In genomic region chr17:43141740-43142139, GRCm38 (mm10) we compare ENCODE assay signal across 25 mouse cellular contexts.
DNase-seq lines count a peak whose midpoint lies in the region; ATAC-seq and TF ChIP-seq lines count a peak whose summit lies in the region.
"Had no signal": no experiment of that assay in that cellular context is flagged by ENCODE, and none has a peak within 500 bp of the region (broad histone marks: within the 10 kb centered on the region; RNA-seq: fewer than 3 reads in every experiment).

No protein-coding gene starts in this region.

- no peak overlapping the region for H3K4me3 ChIP-seq in heart, embryonic 12.5 days
- no peak overlapping the region for H3K4me3 ChIP-seq in heart, postnatal 0 days (ENCODE audit: low read depth, low read length)
- H3K4me3 ChIP-seq: embryonic facial prominence, embryonic 10.5 days; embryonic facial prominence, embryonic 12.5 days; forebrain, embryonic 13.5 days had no signal

- H3K36me3 ChIP-seq in heart, embryonic 12.5 days = no peaks in the 10 kb centered on the region
- no peaks in the 10 kb centered on the region for H3K36me3 ChIP-seq in heart, postnatal 0 days (replicated peaks; ENCODE audit: control insufficient read depth, insufficient read depth, low read length)
- H3K36me3 ChIP-seq: embryonic facial prominence, embryonic 10.5 days; embryonic facial prominence, embryonic 12.5 days; G1E had no signal

- H3K9ac ChIP-seq in heart, embryonic 12.5 days = no peak overlapping the region
- H3K9ac ChIP-seq in heart, postnatal 0 days (replicated peaks; ENCODE audit: low read depth, low read length) = no peak overlapping the region
- H3K9ac ChIP-seq: embryonic facial prominence, embryonic 12.5 days; forebrain, embryonic 13.5 days had no signal

- no peak for TF ChIP-seq CTCF in heart, postnatal 0 days (IDR thresholded peaks at IDR 0.05; ENCODE audit: low read depth)

- no peak for TF ChIP-seq EP300 in heart, postnatal 0 days (IDR thresholded peaks at IDR 0.05; ENCODE audit: low read depth)

- H3K27ac ChIP-seq in heart, embryonic 12.5 days (ENCODE audit: poor library complexity, severe bottlenecking) = no peak overlapping the region
- no peak overlapping the region for H3K27ac ChIP-seq in heart, postnatal 0 days (ENCODE audit: low read depth)
- H3K27ac ChIP-seq: embryonic facial prominence, embryonic 10.5 days; embryonic facial prominence, embryonic 12.5 days; forebrain, embryonic 13.5 days had no signal

- H3K4me2 ChIP-seq in heart, embryonic 12.5 days = no peak overlapping the region
- H3K4me2 ChIP-seq in heart, postnatal 0 days (ENCODE audit: low read depth, low read length) = no peak overlapping the region
- H3K4me2 ChIP-seq: embryonic facial prominence, embryonic 12.5 days; forebrain, embryonic 13.5 days had no signal

- intact Hi-C loops in gastrocnemius, postnatal 36 days (cut with DNase I) = loop anchor here (5.0 kb wide), 1 partner anchor 86 kb away; no protein-coding TSS in a partner anchor
- intact Hi-C loops in heart, postnatal 25 days (cut with DNase I) = no loop called here

- no peaks in the 10 kb centered on the region for H3K9me3 ChIP-seq in heart, embryonic 12.5 days (replicated peaks)
- H3K9me3 ChIP-seq in heart, postnatal 0 days (replicated peaks; ENCODE audit: control insufficient read depth, low read length) = no peaks in the 10 kb centered on the region
- H3K9me3 ChIP-seq: embryonic facial prominence, embryonic 10.5 days; embryonic facial prominence, embryonic 12.5 days; forebrain, embryonic 13.5 days had no signal

- DNase-seq in gastrocnemius, adult 18-20 months (ENCODE audit: low spot score) = peak; percentile 22
- no peak for DNase-seq in gastrocnemius, postnatal 36 days
- DNase-seq in heart, adult 11 months = peak; percentile 90
- DNase-seq in heart, postnatal 0 days (ENCODE audit: low spot score) = no peak
- DNase-seq in heart, postnatal 25 days (ENCODE audit: low spot score) = no peak
- peak; percentile 66 for DNase-seq in skeletal muscle tissue, adult 2 months (ENCODE audit: low read depth, low spot score)
- DNase-seq in urinary bladder, adult 18-20 months (ENCODE audit: low spot score in 2 of 2) = no peak
- DNase-seq: adrenal gland, adult 8-10 months; adrenal gland, postnatal 14 days; adrenal gland, postnatal 36 days; B cell, adult 2 months; cerebellum, adult 11-12 months; cerebellum, adult 2 months; cerebellum, adult 9-10 months; cerebellum, postnatal 10 days; cerebellum, postnatal 25 days had no signal

- H3K4me1 ChIP-seq in heart, embryonic 12.5 days (replicated peaks) = no peaks in the 10 kb centered on the region
- no peaks in the 10 kb centered on the region for H3K4me1 ChIP-seq in heart, postnatal 0 days (ENCODE audit: control insufficient read depth, insufficient read depth)
- H3K4me1 ChIP-seq: embryonic facial prominence, embryonic 12.5 days; forebrain, embryonic 13.5 days had no signal

- no peaks in the 10 kb centered on the region for H3K27me3 ChIP-seq in heart, embryonic 12.5 days (replicated peaks)
- no peaks in the 10 kb centered on the region for H3K27me3 ChIP-seq in heart, postnatal 0 days (ENCODE audit: control insufficient read depth, insufficient read depth, low read length)
- H3K27me3 ChIP-seq: CH12.LX; embryonic facial prominence, embryonic 12.5 days; forebrain, embryonic 13.5 days; Patski had no signal

- WGBS in heart, embryonic 12.5 days = 66% methylated on average over 7 of the region's 7 CpGs
- 51% methylated on average over 7 of the region's 7 CpGs for WGBS in heart, postnatal 0 days

- no peak for ATAC-seq in heart, embryonic 12.5 days (ENCODE audit: insufficient number of reproducible peaks, low FRiP score)
- ATAC-seq in heart, postnatal 0 days (ENCODE audit: insufficient read depth, low read depth) = peak; percentile 41; the same call in 1 of the 2 replicates
- ATAC-seq: activated CD4-positive, CD25-positive, alpha-beta regulatory T cell, adult 4 months; CD4-positive, CD25-positive, alpha-beta regulatory T cell, adult 4 months; forebrain, embryonic 13.5 days; Patski had no signal

Comparison
In these comparisons a context has a peak if more than half of its experiments do, and no peak if none do; other contexts are left out.
1. DNase-seq: peak in gastrocnemius, adult 18-20 months (single experiment), heart, adult 11 months (single experiment) and skeletal muscle tissue, adult 2 months (single experiment); none in gastrocnemius, postnatal 36 days (0 of 2), heart, postnatal 0 days (single experiment), heart, postnatal 25 days (single experiment) and urinary bladder, adult 18-20 months (0 of 2).